ENCODE assay signal across 8 mouse cellular contexts in genomic region chr10:84401907-84402371, GRCm38 (mm10). TPM values are rescaled to one million over a fixed set of nuclear protein-coding genes. Genes with fewer than 3 reads are reported as not detected.
A peak's percentile ranks its signal among the peaks of the same experiment; 100 is the strongest.
DNase-seq lines count a peak whose midpoint lies in the region; ATAC-seq and TF ChIP-seq lines count a peak whose summit lies in the region.

No protein-coding gene starts in this region.

- peak overlapping the region; percentile 83 for H3K27ac ChIP-seq in left cerebral cortex, adult 2 months
- peak overlapping the region; percentile 65 for H3K27ac ChIP-seq in embryonic facial prominence, embryonic 10.5 days (replicated peaks)

- peak; percentile 86 to 95 for ATAC-seq in hematopoietic stem cell, adult 5-6 weeks (replicated peaks in 1 of 2; ENCODE audit: insufficient read depth in 1 of 2, low FRiP score in 2 of 2, low TSS enrichment in 1 of 2, low read depth in 1 of 2, poor library complexity in 2 of 2, severe bottlenecking in 2 of 2)
- peak; percentile 89 for ATAC-seq in megakaryocyte progenitor cell, adult 5-6 weeks (replicated peaks; ENCODE audit: poor library complexity)

- H3K36me3 ChIP-seq in embryonic facial prominence, embryonic 10.5 days (replicated peaks): peaks cover 50% of the 10 kb centered on the region

- H3K27me3 ChIP-seq in embryonic facial prominence, embryonic 10.5 days (replicated peaks; ENCODE audit: low read depth, poor library complexity, severe bottlenecking): no peaks in the 10 kb centered on the region

- H3K4me1 ChIP-seq in embryonic facial prominence, embryonic 10.5 days: peaks cover 53% of the 10 kb centered on the region

- 52% methylated on average over 7 of the region's 7 CpGs for WGBS in embryonic facial prominence, embryonic 10.5 days

- peak; percentile 36 to 45 for DNase-seq in left cerebral cortex, adult 2 months (ENCODE audit: extremely low spot score in 1 of 2, low spot score in 2 of 2)
- DNase-seq in left cerebral cortex, postnatal 10 days (ENCODE audit: extremely low spot score in 1 of 2, low spot score in 2 of 2): no peak
- DNase-seq in embryonic facial prominence, embryonic 10.5 days (ENCODE audit: low spot score): no peak
- no peak for DNase-seq in ovary, postnatal 10 days (ENCODE audit: low spot score)
- no peak for DNase-seq in spleen, postnatal 14 days (ENCODE audit: low spot score in 2 of 2)
- DNase-seq in ovary, postnatal 36 days (ENCODE audit: low spot score): no peak

- intact Hi-C loops in left cerebral cortex, adult 2 months (cut with DNase I): no loop called here
- intact Hi-C loops in left cerebral cortex, postnatal 10 days (cut with DNase I): no loop called here

- H3K9me3 ChIP-seq in embryonic facial prominence, embryonic 10.5 days: no peaks in the 10 kb centered on the region

- no peak for TF ChIP-seq CTCF in left cerebral cortex, adult 2 months (IDR thresholded peaks at IDR 0.05)

- no peak overlapping the region for H3K4me3 ChIP-seq in left cerebral cortex, adult 2 months
- no peak overlapping the region for H3K4me3 ChIP-seq in embryonic facial prominence, embryonic 10.5 days

RNA-seq across cellular contexts. Expression of gene Nuak1, which starts 38.5 kb away (rescaled TPM):
- 10 to 100 TPM; 72.9 to 87.5 TPM for total RNA-seq in left cerebral cortex, adult 2 months (2021)
- total RNA-seq in left cerebral cortex, postnatal 10 days (2021): 10 to 100 TPM; 47.7 to 55.0 TPM
- polyA plus RNA-seq in embryonic facial prominence, embryonic 10.5 days (2016; fragmentation: Nextera tagmentation; extraction: Ambion mirVana): 2.4 and 2.7 TPM in 2 replicates
- 0.40 and 1.1 TPM in 2 replicates for total RNA-seq in hematopoietic stem cell, adult 5-6 weeks (2017)
- 0.12 TPM in 2 replicates for total RNA-seq in megakaryocyte progenitor cell, adult 5-6 weeks (2015)
- total RNA-seq in megakaryocyte progenitor cell, adult 5-6 weeks (2017): 0.03 and 0.17 TPM in 2 replicates

Comparison
In these comparisons a context has a peak if more than half of its experiments do, and no peak if none do; other contexts are left out.
1. DNase-seq: peak in left cerebral cortex, adult 2 months (2 of 2); none in left cerebral cortex, postnatal 10 days (0 of 2), embryonic facial prominence, embryonic 10.5 days (single experiment), ovary, postnatal 10 days (single experiment), spleen, postnatal 14 days (0 of 2) and ovary, postnatal 36 days (single experiment).
2. RNA of gene Nuak1, which starts 38.5 kb away (total RNA-seq): 72.9 to 87.5 TPM in left cerebral cortex, adult 2 months and 47.7 to 55.0 TPM in left cerebral cortex, postnatal 10 days; 0.40 to 1.1 TPM in hematopoietic stem cell, adult 5-6 weeks and 0.03 to 0.17 TPM in megakaryocyte progenitor cell, adult 5-6 weeks; every median in the first group is over 10 times any median in the second.